Mouse (Mus musculus) megakaryocyte progenitor cell, adult 5-6 weeks (primary cell): ENCODE results near the gene Gm49398. TPM values are rescaled to one million over a fixed set of nuclear protein-coding genes. Genes with fewer than 3 reads are reported as not detected.

Experiments
- ATAC-seq: replicated peaks from 2 replicates; pipeline ENCODE4 v1.8.0; 2016; ENCODE audit warnings: mild to moderate bottlenecking, moderate TSS enrichment, inconsistent platforms; ENCODE audit not compliant: poor library complexity
- total RNA-seq, 2 experiments: library from RNA; stranded (forward) in 1 of 2; stranded (reverse) in 1 of 2; fragments of 157-497, 149-512 nt in 1 of 2; fragments of 200-1000 nt in 1 of 2; gene quantifications; 2 replicates each; pipeline versions ENCODE4 v1.2.3 to v1.2.4; 2015 to 2017

The Gm49398 gene
- total RNA-seq (2015) = not detected in 2 replicates
- total RNA-seq (2017) = not detected in 2 replicates

DNA sequence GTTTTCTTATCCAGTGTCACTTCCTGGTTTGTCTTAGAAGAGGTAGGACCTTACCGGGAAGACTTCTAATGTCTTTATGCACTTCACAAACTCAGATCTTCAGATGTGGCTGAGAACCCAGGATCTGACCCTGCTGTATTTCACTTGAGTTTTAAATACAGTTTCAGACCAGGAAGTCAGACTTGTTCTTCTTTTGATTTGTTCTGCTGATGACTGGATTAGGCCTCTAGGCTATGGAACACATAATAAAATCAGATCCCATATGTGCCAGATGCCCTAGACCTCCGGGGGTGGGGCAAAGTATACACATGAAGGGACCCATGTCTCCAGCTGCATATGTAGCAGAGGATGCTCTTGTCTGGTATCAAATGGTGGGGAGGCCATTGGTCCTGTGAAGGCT lies at the start of gene Gm49398:
Gene Gm49398 (minus strand): TSS at position 101 of the 400 bp plus-strand sequence.
- ATAC-seq = no peak

DNA sequence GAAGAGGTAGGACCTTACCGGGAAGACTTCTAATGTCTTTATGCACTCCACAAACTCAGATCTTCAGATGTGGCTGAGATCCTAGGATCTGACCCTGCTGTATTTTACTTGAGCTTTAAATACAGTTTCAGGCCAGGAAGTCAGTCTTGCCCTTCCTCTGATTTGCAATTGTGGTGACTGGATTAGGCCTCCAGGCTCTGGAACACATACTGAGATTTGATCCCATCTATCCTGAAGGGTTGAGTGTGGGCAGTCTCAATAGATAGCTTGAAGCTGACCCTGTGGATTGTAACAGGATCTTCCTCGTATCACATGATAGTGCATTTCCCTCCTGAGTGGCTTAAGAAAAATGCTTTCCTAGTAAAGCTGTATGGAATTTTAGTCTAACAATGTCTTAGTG lies 33.4 kb downstream of the Gm49398 start, which contains the start of gene Cts8:
Gene Cts8 (minus strand): TSS at position 101 of the 400 bp plus-strand sequence.
- ATAC-seq = no peak

DNA sequence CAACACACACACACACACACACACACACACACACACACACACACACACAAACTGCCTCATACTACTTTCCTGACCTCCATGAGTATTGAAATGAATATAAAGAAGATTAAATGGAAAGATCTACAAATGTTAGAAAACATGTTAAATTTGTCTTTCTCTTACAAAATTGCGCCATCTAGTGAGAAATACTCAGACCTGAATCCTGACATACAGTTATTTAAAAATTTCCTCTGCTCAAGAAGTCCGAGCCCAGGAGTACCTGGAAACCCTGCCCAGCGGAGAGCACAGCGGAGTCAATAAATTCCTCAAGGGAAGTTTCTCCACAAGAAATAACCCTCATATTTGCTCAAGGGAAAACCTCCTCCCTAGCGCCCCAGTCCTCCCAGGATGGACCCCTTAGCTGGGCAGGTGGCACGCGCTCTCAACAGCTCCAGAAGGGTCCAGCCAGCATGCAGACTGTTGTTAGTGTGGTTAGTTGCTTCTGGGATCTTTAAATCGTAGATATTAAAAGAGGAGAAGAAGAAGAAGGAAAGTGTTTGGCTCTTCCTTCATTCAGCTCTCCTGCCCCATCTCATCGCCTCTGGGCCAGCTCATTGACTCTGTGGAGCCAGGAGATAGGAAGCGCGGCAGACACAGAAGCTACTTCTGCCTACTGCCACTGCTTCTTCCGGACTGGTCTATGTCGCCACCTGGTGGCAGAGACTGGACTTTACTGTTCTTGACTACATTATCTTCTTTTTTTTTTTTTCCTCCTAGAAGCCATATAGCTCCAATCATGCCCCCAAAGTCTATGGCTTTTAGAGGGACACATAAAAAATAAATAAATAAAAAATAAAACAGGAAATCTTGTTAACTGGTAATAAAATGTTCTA lies 47.3 kb downstream of the Gm49398 start:
- ATAC-seq = peak; percentile 100

DNA sequence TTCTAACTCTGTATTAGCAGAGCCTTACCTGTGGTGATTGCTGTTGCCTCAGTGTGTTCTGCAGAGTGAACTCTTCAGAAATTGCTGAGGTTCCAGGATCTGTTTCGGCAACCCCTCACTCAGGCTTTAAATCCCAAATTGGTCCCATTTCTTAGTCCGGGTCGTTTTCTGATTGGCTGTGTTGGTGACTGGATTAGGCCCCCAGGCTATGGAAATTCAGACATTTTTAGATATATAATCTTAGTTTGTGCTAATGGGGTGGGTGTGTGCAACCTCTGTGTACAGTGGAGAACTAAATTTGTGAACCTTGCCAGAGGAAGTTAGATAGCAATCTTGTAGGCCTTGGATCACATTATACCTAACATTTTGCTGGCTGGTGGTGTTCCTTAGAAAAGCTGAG lies 85.3 kb downstream of the Gm49398 start, which contains the start of gene Cts6:
Gene Cts6 (minus strand): TSS at position 101 of the 400 bp plus-strand sequence.
- ATAC-seq = no peak

Other genes starting within 250 kb of the Gm49398 start
- not detected in 2 replicates for gene Ctsq, start 248.2 kb downstream of the Gm49398 start, total RNA-seq (2015)
- not detected in 2 replicates for gene Ctsq, start 248.2 kb downstream of the Gm49398 start, total RNA-seq (2017)
- gene Ctsr, start 124.6 kb downstream of the Gm49398 start, total RNA-seq (2015) = not detected in 2 replicates
- not detected in 2 replicates for gene Ctsr, start 124.6 kb downstream of the Gm49398 start, total RNA-seq (2017)
- not detected in 2 replicates for gene Cts6, start 85.4 kb downstream of the Gm49398 start, total RNA-seq (2015)
- gene Cts6, start 85.4 kb downstream of the Gm49398 start, total RNA-seq (2017) = not detected in 2 replicates
- gene Cts8, start 33.5 kb downstream of the Gm49398 start, total RNA-seq (2015) = not detected in 2 replicates
- gene Cts8, start 33.5 kb downstream of the Gm49398 start, total RNA-seq (2017) = not detected in 2 replicates
- not detected in 2 replicates for gene Cts7, start 69.4 kb upstream of the Gm49398 start, total RNA-seq (2015)
- not detected in 2 replicates for gene Cts7, start 69.4 kb upstream of the Gm49398 start, total RNA-seq (2017)